Mouse (Mus musculus) testis, adult 2 months (tissue): ENCODE data around the gene Pla2g4f.

Experiments
- CTCF ChIP-seq: fragments of 200-500 bp; IDR thresholded peaks from 2 replicates; pipeline ENCODE4 v1.5.1; 2012; ENCODE audit warnings: low read depth, mild to moderate bottlenecking, inconsistent platforms, low read length, moderate library complexity; ENCODE audit not compliant: control insufficient read depth, insufficient read depth, insufficient replicate concordance
- POLR2A ChIP-seq: fragments of 200-500 bp; IDR thresholded peaks from 2 replicates; pipeline ENCODE4 v1.6.1; 2012; ENCODE audit warnings: low read depth, mild to moderate bottlenecking, inconsistent platforms, low read length, moderate library complexity; ENCODE audit not compliant: control insufficient read depth

DNA sequence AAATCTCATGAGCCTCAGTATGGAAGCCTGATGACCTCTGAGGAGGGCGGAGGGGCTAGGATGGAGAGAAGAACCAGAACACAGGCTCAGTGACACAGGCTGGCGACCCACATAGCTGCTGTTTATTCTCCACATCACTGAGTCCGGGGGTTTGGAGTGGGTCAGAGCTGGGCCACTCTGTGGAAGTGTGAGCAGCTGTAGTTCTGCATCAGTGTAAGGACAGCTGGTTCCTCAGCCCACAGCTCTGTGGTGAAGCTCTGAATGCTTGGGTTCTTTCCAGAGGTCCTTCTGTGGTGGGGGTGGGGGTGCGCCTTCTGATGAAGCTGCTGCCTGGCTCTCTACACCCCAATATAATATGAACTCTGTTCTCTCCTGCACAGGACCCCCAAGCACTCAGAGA is 14.1 kb downstream of the Pla2g4f start:
- TF ChIP-seq CTCF (no peak), POLR2A (no peak)
